Mouse (Mus musculus) C3H10T1/2 (cell line): ENCODE data around the gene Nans. TPM values are rescaled to one million over a fixed set of nuclear protein-coding genes. Genes with fewer than 3 reads are reported as not detected.

ENCODE experiments used
- polyA plus RNA-seq, 2 experiments: library from polyadenylated mRNA; unstranded; fragments of >200 nt; fragmentation: generic; extraction: Trizol; gene quantifications; one replicate each; pipeline ENCODE4 v1.2.1; 2012; ENCODE audit warnings: missing spikeins in 2 of 2

The Nans gene
- 100 to 1,000 TPM in 1 of 2 experiments, 10 to 100 TPM in 1; 62.6 to 156 TPM for polyA plus RNA-seq

DNA sequence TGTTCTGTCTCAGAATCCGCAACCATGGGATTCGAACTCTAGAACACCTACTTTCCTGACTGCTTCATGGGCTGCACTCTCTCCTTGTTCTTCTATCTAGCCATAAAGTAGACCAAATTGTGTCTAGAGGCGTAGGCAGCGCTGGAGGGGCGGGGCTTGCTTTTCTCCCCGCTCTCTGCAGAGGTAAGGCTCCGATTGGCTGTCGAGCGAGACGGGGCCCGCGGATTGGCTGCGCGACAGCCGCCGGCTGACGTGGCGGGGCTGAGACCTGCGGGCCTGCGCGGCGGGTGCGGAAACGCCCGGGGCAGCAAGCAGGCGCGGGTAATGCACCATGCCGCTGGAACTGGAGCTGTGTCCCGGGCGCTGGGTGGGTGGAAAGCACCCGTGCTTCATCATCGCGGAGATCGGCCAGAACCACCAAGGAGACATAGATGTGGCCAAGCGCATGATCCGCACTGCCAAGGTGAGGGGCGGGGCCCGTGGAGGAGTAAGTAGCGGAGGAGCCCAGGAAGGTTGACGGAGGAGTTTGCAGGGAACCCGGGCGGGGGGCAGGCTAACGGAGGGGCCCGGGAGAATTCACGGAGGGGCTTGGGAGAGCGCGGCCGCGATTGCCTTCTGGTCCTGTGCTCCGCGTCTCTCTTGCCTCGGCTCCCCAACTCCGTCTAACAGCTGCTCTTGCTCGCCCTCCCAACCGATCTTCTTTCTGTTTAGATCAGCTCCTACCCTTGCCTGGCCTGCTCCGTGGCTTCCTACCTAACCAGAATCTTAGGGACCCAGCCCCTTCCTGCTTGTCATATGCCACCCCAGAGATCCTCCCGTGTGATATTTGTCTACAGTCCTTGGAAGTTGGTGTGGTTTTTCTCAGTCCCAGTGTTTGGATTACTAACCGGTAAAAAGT, at the start of gene Nans:
Nans (plus strand) TSS at position 221 of the 898 bp plus-strand sequence.

DNA sequence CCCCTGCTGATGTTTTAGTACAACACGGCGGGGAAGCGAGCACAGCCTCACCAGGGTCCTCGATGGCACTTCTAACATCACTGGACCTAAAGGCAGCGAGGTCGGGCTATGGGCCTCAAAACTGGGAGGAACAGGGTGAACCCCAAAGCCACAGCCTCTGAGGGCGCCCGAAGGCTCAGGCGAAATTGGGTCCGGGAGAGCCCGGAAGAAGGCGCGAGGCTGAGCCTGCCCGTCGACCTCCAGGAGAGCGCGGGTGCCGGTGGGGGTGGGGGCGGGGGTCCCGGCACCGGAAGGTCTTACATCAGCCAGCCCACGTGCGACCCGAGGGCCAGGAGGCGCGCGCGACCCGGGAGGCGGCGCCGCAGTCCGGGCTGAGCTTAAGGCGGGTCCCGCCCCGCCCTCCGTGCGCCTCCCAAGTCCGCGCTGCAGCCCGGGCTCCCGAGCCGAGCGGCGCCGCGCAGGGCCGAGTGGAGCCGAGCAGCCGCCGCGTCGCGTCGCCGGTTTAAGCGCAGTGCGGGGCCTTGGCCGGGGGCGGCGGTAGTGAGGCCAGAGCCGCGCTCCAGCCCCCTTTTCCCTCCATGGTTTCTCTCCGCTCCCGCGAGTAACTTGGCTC, 38.4 kb upstream of the Nans start, which contains the start of gene Anp32b:
Anp32b (plus strand) TSS at position 384 of the 613 bp plus-strand sequence.

DNA sequence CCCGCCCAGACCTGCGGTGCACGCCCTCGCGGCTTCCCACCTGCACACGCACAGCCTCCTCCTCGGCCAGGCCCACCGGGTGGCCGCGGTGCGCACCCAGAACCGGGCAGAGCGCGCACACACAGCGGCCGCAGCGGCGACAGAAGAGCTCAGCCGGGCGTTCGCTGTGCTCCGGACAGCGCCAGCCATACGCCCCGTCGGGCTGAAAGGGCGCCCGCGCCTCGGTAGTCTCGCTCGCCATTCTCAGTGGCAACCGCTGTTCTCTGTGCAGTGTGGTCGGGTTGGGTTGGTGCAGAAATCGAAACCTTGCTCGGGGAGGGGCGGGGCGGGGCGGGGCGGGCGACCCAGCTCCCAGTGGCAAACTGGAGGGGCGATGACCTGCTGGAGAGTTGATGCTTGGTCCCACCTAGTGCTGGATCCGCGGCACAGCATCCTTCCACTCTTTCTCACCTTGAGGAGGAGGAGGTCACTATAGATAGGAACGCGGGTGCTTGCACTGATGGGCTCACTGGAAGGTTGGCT, 46.9 kb downstream of the Nans start, which contains the start of gene Trim14:
Trim14 (minus strand) TSS at position 302 of the 522 bp plus-strand sequence.

Other genes with a start within 250 kb of the Nans start
- not detected for gene Foxe1, start 145.6 kb upstream of the Nans start, polyA plus RNA-seq
- gene Trmo, start 99.8 kb upstream of the Nans start, polyA plus RNA-seq = 1 to 10 TPM; 1.9 to 4.4 TPM
- under 1 TPM in 1 of 2 experiments, not detected in 1; 0.01 TPM for gene Hemgn, start 75.7 kb upstream of the Nans start, polyA plus RNA-seq
- 100 to 1,000 TPM; 188 to 192 TPM for gene Anp32b, start 38.3 kb upstream of the Nans start, polyA plus RNA-seq
- under 1 TPM; 0.02 to 0.22 TPM for gene Trim14, start 46.9 kb downstream of the Nans start, polyA plus RNA-seq
- gene Coro2a, start 113.0 kb downstream of the Nans start, polyA plus RNA-seq = not detected
- under 1 TPM; 0.14 to 0.21 TPM for gene Tbc1d2, start 161.0 kb downstream of the Nans start, polyA plus RNA-seq